Mouse (Mus musculus): ENCODE measurements around the gene Kif13a.

GRCm38 (mm10) chr13:46742367-46742766 is 187.3 kb downstream of the Kif13a start:
- no peak for TF ChIP-seq GATA1 (IDR thresholded peaks at IDR 0.05; ENCODE audit: low read length)
- TF ChIP-seq TAL1 (IDR thresholded peaks at IDR 0.05; ENCODE audit: low read length) = peak; percentile 33; the same call in 2 of the 3 replicates
